Mouse (Mus musculus) lung, postnatal 25 days (tissue): ENCODE results near the gene Pdcd7.
"Not testable (repeated sequence)": the region's sequence is repeated elsewhere in the genome, so short reads cannot be mapped to it uniquely, and the experiment has no call there.

Source experiments
- DNase-seq: peaks from one replicate; pipeline ENCODE4 v3.0.0; 2022; ENCODE audit warnings: low spot score

Pdcd7 gene

GRCm38 (mm10) chr9:65345854-65346475 is at the start of gene Pdcd7:
Gene Pdcd7, plus strand, starts transcription at chr9:65346104.
- peak; percentile 97 for DNase-seq

- no peak for DNase-seq
These were observed 48.8 kb upstream of the Pdcd7 start for GRCm38 (mm10) chr9:65297056-65297455.

- no peak for DNase-seq
These were observed 47.1 kb upstream of the Pdcd7 start for GRCm38 (mm10) chr9:65298761-65299160.

- no peak for DNase-seq
These were observed 46.3 kb upstream of the Pdcd7 start for GRCm38 (mm10) chr9:65299650-65300049.

GRCm38 (mm10) chr9:65302327-65302983 is 43.4 kb upstream of the Pdcd7 start:
- DNase-seq = no peak

GRCm38 (mm10) chr9:65303586-65303985 is 42.3 kb upstream of the Pdcd7 start:
- no peak for DNase-seq

GRCm38 (mm10) chr9:65304300-65304699 is 41.6 kb upstream of the Pdcd7 start:
- DNase-seq = no peak

GRCm38 (mm10) chr9:65306672-65307071 is 39.2 kb upstream of the Pdcd7 start:
- DNase-seq = no peak

- DNase-seq = no peak
These were observed 37.9 kb upstream of the Pdcd7 start for GRCm38 (mm10) chr9:65308011-65308410.

GRCm38 (mm10) chr9:65312669-65313357 is 33.1 kb upstream of the Pdcd7 start:
- DNase-seq = no peak

GRCm38 (mm10) chr9:65313846-65314245 is 32.1 kb upstream of the Pdcd7 start:
- no peak for DNase-seq

- DNase-seq = no peak
These were observed 23.5 kb upstream of the Pdcd7 start for GRCm38 (mm10) chr9:65322255-65322900.

- no peak for DNase-seq
These were observed 19.9 kb upstream of the Pdcd7 start for GRCm38 (mm10) chr9:65325971-65326370.

GRCm38 (mm10) chr9:65327371-65327770 is 18.5 kb upstream of the Pdcd7 start:
- no peak for DNase-seq

GRCm38 (mm10) chr9:65333958-65334357 is 11.9 kb upstream of the Pdcd7 start:
- no peak for DNase-seq

GRCm38 (mm10) chr9:65339146-65339545 is 6.8 kb upstream of the Pdcd7 start:
- no peak for DNase-seq

GRCm38 (mm10) chr9:65340414-65340813 is 5.5 kb upstream of the Pdcd7 start:
- no peak for DNase-seq

GRCm38 (mm10) chr9:65345439-65345838 is 465 bp upstream of the Pdcd7 start:
- DNase-seq = not testable (repeated sequence)

- peak; percentile 16 for DNase-seq
These were observed 690 bp downstream of the Pdcd7 start for GRCm38 (mm10) chr9:65346476-65347111.

GRCm38 (mm10) chr9:65347112-65347850 is 1.4 kb downstream of the Pdcd7 start:
- DNase-seq = no peak

GRCm38 (mm10) chr9:65353251-65353650 is 7.3 kb downstream of the Pdcd7 start:
- DNase-seq = no peak

GRCm38 (mm10) chr9:65356561-65356960 is 10.7 kb downstream of the Pdcd7 start:
- DNase-seq = no peak
